Mouse (Mus musculus) liver, adult 2 months (tissue): Measurements from ENCODE around the gene St3gal6.

Experiments used
- CTCF ChIP-seq: fragments of 200-500 bp; IDR thresholded peaks from 2 replicates; pipeline ENCODE4 v1.5.1; 2011; ENCODE audit warnings: low read depth, low read length, control low read depth
- POLR2A ChIP-seq: fragments of 200-500 bp; IDR thresholded peaks from 2 replicates; pipeline ENCODE4 v1.6.1; 2011; ENCODE audit warnings: low read length, control low read depth; ENCODE audit not compliant: insufficient read depth; ENCODE audit errors: extremely low read depth

DNA sequence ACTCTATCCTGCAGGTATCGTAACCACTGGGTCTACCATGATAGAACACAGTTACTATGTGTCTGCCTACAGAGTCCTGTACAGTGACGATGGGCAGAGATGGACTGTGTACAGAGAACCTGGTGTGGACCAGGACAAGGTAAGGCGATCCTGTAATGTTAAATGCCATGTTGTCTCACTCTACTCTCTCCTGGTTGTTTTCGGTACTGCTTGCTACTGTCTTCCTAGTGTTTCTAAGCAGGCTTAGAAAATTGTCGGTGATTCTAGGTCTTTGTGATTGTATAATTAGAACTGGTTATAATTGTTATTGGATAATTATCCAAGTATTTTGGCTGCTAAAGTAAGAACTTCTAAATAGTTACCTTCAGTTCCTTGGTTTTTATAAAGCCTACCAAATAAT is 72.4 kb downstream of the St3gal6 start:
- no peak for TF ChIP-seq CTCF
- no peak for TF ChIP-seq POLR2A
